Mouse (Mus musculus): ENCODE data around the gene Cdk16. TPM values are rescaled to one million over a fixed set of nuclear protein-coding genes. Genes with fewer than 3 reads are reported as not detected.
"Not testable (repeated sequence)": the region's sequence is repeated elsewhere in the genome, so short reads cannot be mapped to it uniquely, and the experiment has no call there.

Gene Cdk16
- total RNA-seq (2021): 100 to 1,000 TPM; 251 to 255 TPM

DNA sequence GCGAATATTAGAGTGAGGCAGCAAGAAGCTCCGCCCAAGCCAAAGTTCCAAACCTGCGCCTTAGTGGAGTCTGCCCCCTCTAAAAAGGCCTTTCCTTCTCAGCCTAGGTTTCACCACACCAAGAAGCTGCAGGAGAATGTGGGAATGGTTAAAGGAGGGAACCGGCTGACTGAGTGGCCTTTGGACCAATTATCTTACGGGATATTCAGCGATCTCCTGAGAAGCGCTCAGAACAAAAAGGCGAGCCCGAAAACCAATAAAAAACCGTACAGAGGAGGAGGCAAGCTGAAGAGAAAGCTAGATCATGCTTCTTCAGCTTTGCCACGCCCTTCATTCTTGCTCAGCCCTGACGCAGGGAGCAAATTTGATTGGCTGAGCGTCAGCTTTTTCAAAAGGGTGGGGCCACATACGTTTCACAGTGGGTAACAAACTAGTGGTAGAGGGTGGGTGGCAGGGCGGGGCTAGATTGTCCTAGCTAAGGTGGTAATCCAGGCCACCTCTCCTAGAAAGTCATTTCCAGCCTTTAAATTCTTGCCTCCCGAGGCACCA, at the start of gene Cdk16:
Gene Cdk16 (plus strand): TSS at position 436 of the 549 bp plus-strand sequence.
- DNase-seq (ENCODE audit: extremely low spot score in 1 of 2, low spot score in 1 of 2): peak; percentile 43 to 44

DNA sequence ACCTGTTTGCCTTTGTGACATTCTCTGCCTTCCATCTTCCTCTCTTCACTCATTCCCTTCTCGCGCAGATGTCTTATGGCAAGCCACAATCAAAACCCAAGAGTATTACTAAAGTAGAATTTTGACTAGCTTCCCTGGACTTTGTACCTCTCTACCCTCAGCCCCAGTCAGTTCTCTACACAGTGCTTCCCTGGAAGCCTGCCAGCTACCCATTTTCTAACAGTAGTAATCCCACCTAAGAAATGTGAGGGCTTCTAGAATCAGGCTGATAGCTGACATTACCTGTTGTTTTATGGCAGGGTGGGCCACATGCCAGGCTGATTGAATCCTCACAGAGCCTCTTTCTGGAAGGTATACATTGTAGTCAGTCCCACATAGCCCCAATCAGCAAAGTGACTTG, 49.6 kb upstream of the Cdk16 start:
- no peak for DNase-seq (ENCODE audit: extremely low spot score in 1 of 2, low spot score in 1 of 2)

DNA sequence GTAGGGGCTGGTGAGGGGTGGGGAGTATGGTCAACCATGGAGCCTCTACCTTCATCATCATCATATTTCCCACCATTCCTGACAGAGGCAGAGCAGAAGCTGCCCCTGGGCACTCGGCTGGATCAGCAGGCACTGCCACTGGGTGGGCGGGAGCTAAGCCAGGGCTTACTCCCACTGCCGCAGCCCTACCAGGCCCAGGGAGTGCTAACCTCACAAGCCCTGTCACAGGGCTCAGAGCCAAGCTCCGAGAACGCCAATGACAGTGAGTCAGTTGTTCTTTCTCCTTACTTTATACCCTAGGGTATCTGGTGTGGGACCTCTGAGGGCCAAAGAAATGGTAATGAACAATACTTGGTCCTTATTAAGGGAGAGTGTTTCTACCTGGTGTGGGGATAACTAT, 43.0 kb upstream of the Cdk16 start:
- no peak for DNase-seq (ENCODE audit: extremely low spot score in 1 of 2, low spot score in 1 of 2)

DNA sequence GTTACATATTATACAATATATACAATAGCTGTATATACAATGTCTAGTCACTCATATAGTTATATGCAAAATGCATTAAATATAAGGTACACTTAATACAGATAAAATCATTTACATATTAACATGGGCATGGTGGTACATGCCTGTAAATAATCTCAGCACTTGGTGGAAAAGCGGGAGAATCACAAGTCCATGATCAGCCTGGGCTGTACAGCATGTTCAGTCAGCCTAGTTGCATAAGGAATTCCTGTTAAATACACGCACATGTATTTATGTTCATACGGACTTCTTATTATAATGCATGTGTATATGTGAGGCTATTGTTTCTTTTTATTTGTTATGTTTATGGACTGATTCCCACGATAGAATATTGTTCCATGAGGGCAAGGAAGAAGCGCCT, 30.2 kb upstream of the Cdk16 start:
- no peak for DNase-seq (ENCODE audit: extremely low spot score in 1 of 2, low spot score in 1 of 2)

DNA sequence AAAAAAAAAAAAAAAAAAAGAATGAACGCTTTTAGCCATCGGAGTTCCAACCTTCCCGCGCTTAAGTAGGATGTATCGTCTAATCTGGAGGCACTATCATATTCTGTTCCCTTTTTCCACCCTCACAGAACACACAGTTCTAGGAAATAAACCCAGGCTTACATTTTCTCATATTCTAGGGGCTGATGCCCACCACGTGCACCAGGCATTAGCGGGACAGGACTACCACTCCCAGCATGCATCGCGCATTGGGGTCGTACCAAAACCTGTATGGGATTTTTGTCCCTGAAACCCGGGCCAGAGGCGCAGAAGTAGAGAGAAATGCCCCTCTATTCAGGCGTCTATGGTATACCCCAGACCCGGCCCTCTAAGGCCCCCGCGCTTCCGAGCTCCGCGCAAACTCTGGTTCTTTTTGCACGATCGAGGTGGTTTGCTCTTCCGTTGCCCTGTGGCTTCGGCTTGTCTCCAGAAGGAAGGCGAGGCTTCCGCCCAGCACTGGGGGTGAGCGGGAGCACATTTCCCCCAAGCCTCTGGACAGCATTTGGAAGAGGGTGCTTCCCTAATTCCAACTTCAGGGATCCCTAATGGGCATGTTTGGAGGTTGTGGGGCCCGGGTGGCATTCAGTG, 29.6 kb upstream of the Cdk16 start, which contains the start of gene Uba1:
Gene Uba1 (plus strand): TSS at position 301 of the 627 bp plus-strand sequence.
- DNase-seq (ENCODE audit: extremely low spot score in 1 of 2, low spot score in 1 of 2): peak; percentile 40 to 62

DNA sequence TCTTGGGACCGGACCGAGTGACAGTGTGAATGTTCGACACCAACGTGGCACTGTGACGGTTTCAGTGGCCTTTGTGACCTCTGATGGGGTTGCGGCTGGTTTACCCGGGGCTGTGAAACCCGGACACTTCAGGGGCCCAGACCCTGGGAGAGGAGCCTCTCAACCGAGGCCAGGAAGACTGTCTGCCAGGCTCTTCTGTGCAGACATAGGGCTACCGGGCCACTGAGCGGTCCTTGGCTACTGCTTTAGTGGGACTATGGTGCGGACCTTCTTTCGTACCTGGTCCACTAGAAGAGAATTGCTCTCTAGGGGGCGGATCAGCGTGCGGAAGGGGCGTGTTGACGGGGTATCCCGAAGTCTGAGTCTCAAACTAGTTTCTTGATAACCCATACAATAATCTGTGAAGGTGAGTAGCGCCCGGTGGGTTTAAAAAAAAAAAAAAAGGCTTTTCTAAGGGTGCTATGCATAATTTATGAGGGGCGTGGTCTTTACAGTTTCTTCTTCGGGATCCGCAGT, 28.8 kb upstream of the Cdk16 start:
- DNase-seq (ENCODE audit: extremely low spot score in 1 of 2, low spot score in 1 of 2): no peak

DNA sequence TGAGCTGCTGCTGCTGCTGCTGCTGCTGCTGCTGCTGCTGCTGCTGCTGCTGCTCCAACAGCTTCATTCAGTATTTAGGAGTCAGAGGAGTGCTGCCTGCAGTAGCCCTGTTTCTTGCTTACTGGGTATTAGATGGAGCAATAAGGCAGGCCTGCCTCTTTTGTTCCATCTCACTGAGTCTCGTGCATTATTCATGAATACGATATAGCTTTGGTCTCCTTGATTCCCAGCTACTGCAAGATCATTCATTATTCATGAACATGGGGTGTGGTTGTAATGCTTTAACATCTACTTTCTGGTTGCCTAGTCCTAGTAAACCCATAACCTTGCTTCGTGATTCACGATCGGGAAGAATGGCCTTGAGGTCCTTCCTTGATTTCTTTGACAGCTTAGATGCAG, 25.4 kb upstream of the Cdk16 start:
- DNase-seq (ENCODE audit: extremely low spot score in 1 of 2, low spot score in 1 of 2): no peak

DNA sequence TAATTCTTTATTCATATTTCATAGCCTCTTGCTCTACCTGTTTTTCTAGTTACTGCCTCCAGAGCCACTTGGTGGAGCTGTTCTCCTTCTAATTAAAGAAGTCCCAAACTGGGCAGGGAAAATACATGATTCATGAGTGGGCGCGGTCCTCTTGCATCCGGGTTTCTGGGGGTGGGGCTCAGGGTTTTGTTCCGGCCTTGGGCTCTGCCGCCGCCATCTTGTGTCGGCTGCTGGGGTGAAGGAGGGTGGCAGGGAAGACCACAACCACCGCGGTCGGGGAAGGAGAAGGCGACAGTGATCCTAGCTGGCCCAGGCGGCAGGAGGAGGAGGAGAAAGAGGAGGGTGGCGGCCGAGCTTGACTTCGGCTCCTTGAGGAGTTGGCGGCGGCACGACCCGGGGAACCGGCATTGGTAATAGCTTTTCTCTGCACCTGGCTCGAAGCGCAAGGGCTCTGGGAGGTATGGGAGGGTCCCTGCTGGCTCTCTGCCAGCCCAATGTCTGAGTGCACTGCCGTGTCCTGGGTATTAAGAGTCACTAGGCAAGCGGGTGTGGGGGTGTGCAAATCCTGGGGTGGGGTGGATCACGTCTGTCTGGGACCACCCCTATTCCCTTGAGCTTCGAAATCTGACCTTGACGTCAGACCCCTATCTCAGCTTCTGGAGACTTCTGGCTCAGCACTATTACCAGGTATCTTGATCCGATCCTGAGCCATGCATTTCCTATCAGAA, 24.9 kb upstream of the Cdk16 start:
- DNase-seq (ENCODE audit: extremely low spot score in 1 of 2, low spot score in 1 of 2): peak; percentile 58 to 61

DNA sequence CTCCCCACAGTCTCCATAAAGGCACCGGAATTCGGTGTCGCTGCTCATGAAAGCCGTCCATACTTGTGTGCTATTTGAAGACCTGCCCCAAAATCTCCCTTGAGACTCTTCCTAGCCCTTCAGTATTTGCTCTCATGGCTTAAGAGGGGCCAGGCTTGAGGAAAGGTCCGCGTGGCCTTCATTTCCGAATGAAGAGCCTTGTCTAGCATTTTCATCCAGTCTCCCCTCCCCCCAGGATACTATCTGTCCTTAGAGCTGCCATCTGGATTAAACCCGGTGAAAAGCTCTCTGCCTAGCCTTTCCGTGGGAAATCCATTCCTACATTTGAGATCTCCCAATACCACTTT, 24.3 kb upstream of the Cdk16 start:
- peak in 1 of 2 experiments; percentile 9 for DNase-seq (ENCODE audit: extremely low spot score in 1 of 2, low spot score in 1 of 2)

DNA sequence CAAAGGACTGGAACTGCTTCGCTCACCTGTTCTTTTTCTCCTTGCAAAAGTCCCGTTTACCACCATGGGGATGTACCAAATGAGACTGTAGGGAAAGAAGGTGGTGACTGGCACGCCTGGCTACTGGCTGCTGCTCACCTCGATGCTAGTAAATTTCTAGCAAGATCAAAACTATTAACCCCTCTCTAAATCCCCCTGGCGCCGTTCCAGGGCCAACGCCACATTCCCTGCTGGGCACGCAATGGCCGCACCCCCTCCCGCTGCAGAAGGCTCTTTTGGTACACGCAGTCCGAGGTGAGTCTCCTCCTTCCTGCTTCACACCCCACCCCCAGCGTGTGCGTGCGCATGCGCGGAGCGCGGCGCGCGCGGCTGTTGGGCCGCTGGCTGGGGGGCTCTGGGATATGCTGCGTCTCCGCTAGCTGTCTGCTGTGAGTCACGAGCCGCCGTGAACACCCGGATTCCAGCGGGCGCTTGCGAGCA, 354 bp downstream of the Cdk16 start:
- DNase-seq (ENCODE audit: extremely low spot score in 1 of 2, low spot score in 1 of 2): peak; percentile 67 to 69

DNA sequence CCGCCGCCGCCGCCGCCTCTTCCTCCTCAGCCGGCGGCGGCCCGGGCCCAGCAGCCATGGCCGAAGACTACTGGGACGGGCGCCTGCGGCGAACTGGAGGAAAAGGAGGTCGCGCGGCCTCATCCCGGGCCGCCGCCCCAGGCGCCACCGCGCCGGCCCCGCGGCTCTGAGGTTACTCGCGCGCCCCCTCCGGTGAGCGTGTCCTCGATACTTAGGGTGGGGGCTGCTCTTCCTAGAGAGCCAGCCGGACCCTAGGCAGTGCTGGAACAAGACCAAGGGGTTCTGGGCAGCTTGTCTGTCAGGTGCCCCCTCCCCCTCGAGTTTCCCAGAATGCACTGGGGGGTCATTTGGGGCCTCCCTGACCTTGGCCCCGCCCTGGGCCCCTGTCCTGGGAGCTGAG, 861 bp downstream of the Cdk16 start:
- peak; percentile 16 to 33 for DNase-seq (ENCODE audit: extremely low spot score in 1 of 2, low spot score in 1 of 2)

DNA sequence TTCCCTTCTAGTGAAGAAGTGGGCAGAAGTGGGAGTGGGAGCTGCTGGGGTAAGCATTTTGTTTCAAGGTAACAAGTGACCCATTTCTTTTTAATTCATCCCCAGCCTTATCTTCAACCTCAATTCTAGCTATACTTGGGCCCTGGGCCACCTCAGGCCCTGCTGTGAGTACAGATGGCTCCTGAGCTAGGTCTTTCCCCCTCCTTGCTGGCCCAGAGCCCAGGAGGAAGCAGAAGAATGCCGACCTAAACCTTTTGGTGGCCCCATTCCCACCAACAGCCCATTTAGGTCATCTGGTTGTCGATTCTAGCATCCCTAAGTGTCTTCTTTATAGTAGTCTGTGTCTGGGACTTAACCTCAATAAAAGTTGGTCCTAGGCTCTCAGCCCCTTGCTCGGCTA, 3.8 kb downstream of the Cdk16 start:
- no peak for DNase-seq (ENCODE audit: extremely low spot score in 1 of 2, low spot score in 1 of 2)

DNA sequence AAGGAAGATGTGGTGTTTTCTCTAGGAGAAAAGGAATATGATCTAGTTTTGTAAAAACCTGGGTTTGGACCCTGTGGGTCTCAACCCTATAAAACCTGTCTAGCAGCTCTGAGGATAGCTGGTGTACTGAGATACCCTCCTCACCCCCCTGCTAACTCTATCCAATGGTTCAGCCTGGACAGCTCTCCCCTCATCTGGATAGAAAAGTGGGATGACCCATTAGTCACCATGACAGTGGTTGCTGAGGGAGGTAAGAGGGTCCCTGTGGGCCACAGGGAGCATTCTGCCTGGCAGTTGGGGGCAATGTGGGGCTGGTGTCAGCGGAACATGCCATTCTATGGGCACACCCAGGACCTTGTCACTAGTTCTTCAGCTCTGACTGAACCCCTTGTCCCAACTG, 4.9 kb downstream of the Cdk16 start:
- no peak for DNase-seq (ENCODE audit: extremely low spot score in 1 of 2, low spot score in 1 of 2)

DNA sequence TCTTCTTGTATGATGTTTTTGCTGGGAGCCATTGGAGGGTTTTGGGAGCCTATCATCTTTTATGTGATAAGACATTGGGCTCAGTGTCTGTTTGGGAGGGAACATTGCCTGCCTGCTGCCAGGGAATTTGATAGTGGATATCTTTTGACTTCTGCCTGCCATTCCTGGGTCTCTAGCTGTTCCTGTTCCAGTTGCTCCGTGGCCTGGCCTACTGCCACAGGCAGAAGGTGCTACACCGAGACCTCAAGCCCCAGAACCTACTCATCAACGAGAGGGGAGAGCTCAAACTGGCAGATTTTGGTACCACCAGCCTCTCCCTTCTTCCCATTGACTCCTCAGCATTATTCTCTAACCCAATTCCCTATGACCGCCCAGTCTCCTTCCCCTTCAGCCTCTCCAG, 8.1 kb downstream of the Cdk16 start:
- no peak for DNase-seq (ENCODE audit: extremely low spot score in 1 of 2, low spot score in 1 of 2)

DNA sequence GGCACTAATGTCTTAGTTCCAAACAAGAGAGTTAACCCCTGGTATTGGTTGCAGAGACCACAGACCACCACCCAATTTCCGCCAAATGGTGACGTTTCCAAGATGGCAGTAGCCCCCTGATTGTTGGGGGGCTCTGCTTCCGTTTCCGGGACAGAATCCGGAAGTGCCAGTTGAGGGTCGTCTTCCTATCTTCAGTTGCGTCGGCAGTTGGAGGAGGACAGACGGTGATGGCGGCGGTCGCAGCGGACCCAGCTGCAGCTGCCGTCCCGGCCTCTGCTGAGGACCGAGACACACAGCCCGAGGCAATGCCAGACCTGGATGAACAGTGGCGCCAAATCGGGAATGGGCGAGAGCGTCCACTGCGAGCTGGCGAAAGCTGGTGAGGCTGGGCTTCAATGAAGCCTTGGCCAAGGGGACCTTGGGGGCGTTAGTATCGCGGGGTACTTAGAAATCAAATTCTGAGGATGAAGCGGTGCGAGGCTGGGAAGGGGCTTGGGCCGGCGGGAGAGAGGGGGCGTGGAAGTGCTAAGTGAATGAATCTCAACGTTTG, 16.1 kb downstream of the Cdk16 start, which contains the start of gene Usp11:
Gene Usp11 (plus strand): TSS at position 166 of the 550 bp plus-strand sequence.
- peak; percentile 35 to 41 for DNase-seq (ENCODE audit: extremely low spot score in 1 of 2, low spot score in 1 of 2)

DNA sequence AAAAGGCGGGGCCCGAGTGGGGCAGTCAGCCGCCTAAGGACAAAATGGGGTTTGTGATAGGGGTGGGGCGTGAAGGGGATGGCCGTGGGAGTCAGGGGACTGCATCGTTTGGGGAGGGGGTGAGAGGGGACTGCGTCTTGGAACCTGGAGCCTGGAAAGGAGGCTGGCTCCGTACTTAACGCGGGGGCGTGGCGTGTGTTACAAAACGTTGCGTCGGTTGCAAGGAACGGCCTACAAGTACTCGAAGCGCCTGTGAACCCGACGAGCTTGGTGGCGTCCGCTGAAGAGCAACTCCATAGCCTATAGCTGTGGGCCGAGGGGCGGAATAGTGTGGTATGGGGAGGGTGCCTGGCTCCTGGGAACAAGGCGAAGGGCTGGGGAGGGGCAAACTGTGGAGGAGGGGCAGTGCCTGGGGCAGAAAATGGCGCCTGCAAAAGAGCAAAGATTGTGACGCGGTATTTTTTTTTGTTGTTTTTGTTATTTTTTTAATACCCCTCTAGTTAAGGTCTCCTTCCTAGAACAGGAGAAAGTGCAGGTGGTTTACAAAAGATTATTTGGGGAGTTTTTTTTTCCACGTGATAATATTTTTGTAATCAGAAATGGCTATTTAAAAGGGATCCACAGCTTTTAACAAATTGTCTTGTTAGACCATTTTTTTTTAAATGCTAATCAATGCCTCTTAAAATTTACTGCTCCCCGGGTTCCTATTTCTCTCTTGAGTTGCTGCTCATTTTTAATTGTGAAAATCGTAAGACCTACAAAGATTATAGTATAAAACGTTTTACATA, 16.7 kb downstream of the Cdk16 start:
- peak; percentile 49 to 55 for DNase-seq (ENCODE audit: extremely low spot score in 1 of 2, low spot score in 1 of 2)

DNA sequence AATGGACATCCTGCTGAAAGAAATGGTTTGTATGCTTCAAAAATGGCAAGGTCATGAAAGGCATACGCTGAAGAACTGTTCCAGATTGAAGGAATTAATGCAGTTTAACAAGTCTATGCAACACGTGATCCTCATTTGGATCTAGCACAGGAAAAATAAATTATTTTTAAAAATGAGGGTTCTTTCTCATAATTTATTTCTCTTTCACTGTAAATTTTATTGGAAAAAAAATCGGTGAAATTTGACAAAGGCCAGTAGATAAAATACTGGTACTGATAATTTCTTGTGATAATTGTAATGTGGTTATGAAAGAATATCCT, 17.3 kb downstream of the Cdk16 start:
- DNase-seq (ENCODE audit: extremely low spot score in 1 of 2, low spot score in 1 of 2): no peak

DNA sequence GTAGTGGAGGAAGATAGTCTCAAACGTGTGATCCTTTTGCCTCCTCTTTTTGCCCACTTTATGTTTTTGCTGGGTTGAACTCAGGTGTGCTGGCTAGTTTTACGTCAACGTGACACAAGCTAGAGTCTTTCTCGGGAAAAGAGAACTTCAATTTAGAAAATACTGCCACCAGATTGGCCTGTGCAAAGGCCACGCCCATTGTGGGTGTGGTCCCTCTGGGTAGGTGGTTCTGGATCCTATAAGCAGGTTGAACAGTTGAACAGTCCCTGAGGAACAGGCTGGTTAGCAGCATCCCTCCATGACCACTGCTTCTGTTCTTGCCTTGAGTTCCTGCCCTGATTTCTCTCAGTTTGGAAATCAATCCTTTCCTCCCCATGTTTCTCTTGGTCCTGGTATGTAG, 40.9 kb downstream of the Cdk16 start:
- no peak for DNase-seq (ENCODE audit: extremely low spot score in 1 of 2, low spot score in 1 of 2)

DNA sequence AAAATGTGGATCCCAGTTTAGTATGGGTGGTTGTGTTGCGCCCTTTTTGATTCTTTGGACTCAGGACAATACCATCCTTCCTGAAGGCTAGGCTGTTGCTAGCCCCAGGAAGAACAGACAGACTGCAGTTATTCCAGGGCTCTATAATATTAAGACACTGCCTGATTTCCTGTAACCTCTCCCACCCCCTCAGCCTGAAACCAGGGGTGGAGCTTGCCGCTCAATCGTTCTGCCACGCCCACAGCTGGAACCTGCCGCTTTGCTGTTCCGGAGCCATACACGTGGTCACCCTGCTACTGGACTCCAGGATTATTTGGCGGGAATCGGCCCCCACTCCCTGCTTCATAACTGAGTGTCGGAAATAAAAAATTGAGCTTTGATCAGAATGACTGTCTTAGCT, 42.3 kb downstream of the Cdk16 start:
- not testable (repeated sequence) for DNase-seq (ENCODE audit: extremely low spot score in 1 of 2, low spot score in 1 of 2)

DNA sequence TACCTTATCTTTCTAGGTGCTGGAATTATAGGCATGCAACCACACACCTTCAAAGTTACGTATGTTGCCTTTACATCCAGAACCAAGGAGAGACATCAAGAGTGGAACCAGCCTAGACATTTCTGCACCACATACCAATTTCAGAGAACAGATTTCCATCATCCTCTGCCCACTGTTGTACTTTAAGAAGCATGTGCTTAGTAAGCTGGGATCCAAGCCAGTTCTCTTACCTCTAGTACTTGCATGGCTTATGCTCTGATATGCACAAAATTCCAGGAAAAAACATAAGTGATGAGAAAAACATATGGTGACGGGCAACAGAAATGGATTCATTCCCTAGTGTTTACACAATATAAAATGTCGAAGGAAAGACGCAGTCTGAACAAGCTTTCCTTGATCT, 48.7 kb downstream of the Cdk16 start:
- no peak for DNase-seq (ENCODE audit: extremely low spot score in 1 of 2, low spot score in 1 of 2)

DNA sequence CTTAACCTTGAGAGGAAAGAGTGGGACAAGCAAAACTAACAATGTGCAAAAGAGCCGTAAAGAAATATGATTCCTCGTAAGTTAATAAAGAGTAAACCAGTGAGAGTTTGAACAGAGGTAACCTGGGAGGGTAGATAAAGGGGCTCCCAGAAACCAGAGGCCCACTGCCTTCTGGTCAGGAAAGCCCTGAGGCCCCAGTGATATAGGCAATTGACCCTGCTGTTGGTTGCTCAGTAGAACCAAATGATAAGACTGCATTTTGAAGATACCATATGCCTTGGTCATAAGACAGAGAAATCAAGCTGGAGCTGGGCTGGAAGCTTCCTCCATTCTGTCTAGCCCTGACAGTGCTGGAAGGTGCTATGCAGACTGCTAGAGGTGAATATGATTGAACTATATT, 61.1 kb downstream of the Cdk16 start:
- no peak for DNase-seq (ENCODE audit: extremely low spot score in 1 of 2, low spot score in 1 of 2)
